Mouse (Mus musculus) embryonic facial prominence, embryonic 13.5 days (tissue): ENCODE measurements around the gene Nfatc3. TPM values are rescaled to one million over a fixed set of nuclear protein-coding genes. Genes with fewer than 3 reads are reported as not detected.

Experiments
- ATAC-seq: fragments of 200-750 bp; cut with Nextera tagmentation; 2 replicates; pipeline ENCODE4 v1.8.0; 2017; ENCODE audit warnings: low read depth; ENCODE audit not compliant: insufficient number of reproducible peaks, insufficient read depth, low FRiP score, low TSS enrichment
- H3K27ac ChIP-seq: fragments of 300-500 bp; sonication (generic); 2 replicates; pipeline ENCODE4 v1.5.1; 2015; ENCODE audit warnings: moderate library complexity, mild to moderate bottlenecking, inconsistent platforms
- H3K27me3 ChIP-seq: fragments of 300-500 bp; sonication (generic); 2 replicates; pipeline ENCODE4 v1.6.1; 2015; ENCODE audit warnings: mild to moderate bottlenecking, inconsistent platforms
- H3K36me3 ChIP-seq: fragments of 300-500 bp; sonication (generic); 2 replicates; pipeline ENCODE4 v1.6.1; 2015; ENCODE audit warnings: mild to moderate bottlenecking, inconsistent platforms
- H3K4me1 ChIP-seq: fragments of 300-500 bp; sonication (generic); 2 replicates; pipeline ENCODE4 v1.6.1; 2015; ENCODE audit warnings: inconsistent platforms
- H3K4me2 ChIP-seq: fragments of 300-500 bp; sonication (generic); 2 replicates; pipeline ENCODE4 v1.6.1; 2015; ENCODE audit warnings: moderate library complexity, mild to moderate bottlenecking, inconsistent platforms
- H3K4me3 ChIP-seq: fragments of 300-500 bp; sonication (generic); 2 replicates; pipeline ENCODE4 v1.5.1; 2015; ENCODE audit warnings: mild to moderate bottlenecking, inconsistent platforms
- H3K9ac ChIP-seq: fragments of 300-500 bp; sonication (generic); 2 replicates; pipeline ENCODE4 v1.6.1; 2015; ENCODE audit warnings: mild to moderate bottlenecking, inconsistent platforms
- H3K9me3 ChIP-seq: fragments of 300-500 bp; sonication (generic); 2 replicates; pipeline ENCODE4 v1.6.1; 2016; ENCODE audit warnings: inconsistent platforms
- WGBS: fragments of 180-500 bp; shearing (Covaris S2); methylation state at CpG from one replicate; pipeline ENCODE4 v1.1.7; 2015; ENCODE audit warnings: mixed read lengths; 5-methylcytosine and 5-hydroxymethylcytosine counted together
- polyA plus RNA-seq: library from polyadenylated mRNA; unstranded; fragments of >200 nt; fragmentation: Nextera tagmentation; extraction: Ambion mirVana; gene quantifications from 2 replicates; pipeline ENCODE4 v1.2.1, GENCODE M21; 2015

Gene Nfatc3
- polyA plus RNA-seq, 1 experiment from 2014 or later: 10.1 TPM

- peak within 1 kb of the TSS; percentile 77 for H3K4me2 ChIP-seq
- WGBS: 2% methylated on average over 38 of the region's 38 CpGs
- peak within 1 kb of the TSS; percentile 81 for H3K9ac ChIP-seq
- H3K4me1 ChIP-seq: peaks cover 16% of the 10 kb centered on the region
- no peaks in the 10 kb centered on the region for H3K9me3 ChIP-seq
- peaks cover 10% of the 10 kb centered on the region for H3K36me3 ChIP-seq
- H3K4me3 ChIP-seq: peak within 1 kb of the TSS; percentile 79
- peak; percentile 92 for ATAC-seq
- peak within 1 kb of the TSS; percentile 48; the same call in 1 of the 2 replicates for H3K27ac ChIP-seq
- H3K27me3 ChIP-seq: no peaks in the 10 kb centered on the region
Observed at GRCm38 (mm10) chr8:106149801-106150652, 91.4 kb downstream of the Nfatc3 start, which contains the start of gene Pla2g15. Gene Pla2g15 (plus strand): TSS chr8:106150399.

- Histone ChIP-seq H3K9me3 (no peaks in the 10 kb centered on the region), H3K4me2 (peak overlapping the region; percentile 77), H3K9ac (peak overlapping the region; percentile 81), H3K4me3 (peak overlapping the region; percentile 79), H3K27me3 (no peaks in the 10 kb centered on the region), H3K27ac (0 out of 2 replicates have a peak overlapping the region, but pooled peaks have one; percentile 48), H3K36me3 (peaks cover 14% of the 10 kb centered on the region), H3K4me1 (peaks cover 16% of the 10 kb centered on the region)
- no peak for ATAC-seq
- 14% methylated on average over 8 of the region's 8 CpGs for WGBS
Observed at GRCm38 (mm10) chr8:106150653-106151000, 92.0 kb downstream of the Nfatc3 start.

GRCm38 (mm10) chr8:106151041-106151440, 92.4 kb downstream of the Nfatc3 start:
- peak overlapping the region; percentile 79 for H3K4me3 ChIP-seq
- WGBS: 78% methylated on average over 9 of the region's 9 CpGs

GRCm38 (mm10) chr8:106152876-106153275, 94.2 kb downstream of the Nfatc3 start:
- no peak for ATAC-seq
- WGBS: 72% methylated on average over 4 of the region's 4 CpGs
- no peak overlapping the region for H3K4me3 ChIP-seq

More at GRCm38 (mm10) chr8:106151041-106151440, 92.4 kb downstream of the Nfatc3 start:
- peaks cover 17% of the 10 kb centered on the region for H3K36me3 ChIP-seq
- H3K9me3 ChIP-seq: no peaks in the 10 kb centered on the region
- H3K4me2 ChIP-seq: peak overlapping the region; percentile 77
- peak overlapping the region; percentile 81 for H3K9ac ChIP-seq
- H3K27me3 ChIP-seq: no peaks in the 10 kb centered on the region
- H3K4me1 ChIP-seq: peaks cover 16% of the 10 kb centered on the region
- ATAC-seq: no peak
- H3K27ac ChIP-seq: 0 out of 2 replicates have a peak overlapping the region, but pooled peaks have one; percentile 48

GRCm38 (mm10) chr8:106157419-106157818, 98.8 kb downstream of the Nfatc3 start:
- 95% methylated on average over 1 of the region's 1 CpGs for WGBS
- H3K9me3 ChIP-seq: no peaks in the 10 kb centered on the region
- ATAC-seq: no peak
- H3K36me3 ChIP-seq: peaks cover 71% of the 10 kb centered on the region
- H3K9ac ChIP-seq: no peak overlapping the region
- H3K27me3 ChIP-seq: no peaks in the 10 kb centered on the region
- H3K27ac ChIP-seq: no peak overlapping the region
- H3K4me1 ChIP-seq: no peaks in the 10 kb centered on the region
- no peak overlapping the region for H3K4me3 ChIP-seq
- no peak overlapping the region for H3K4me2 ChIP-seq

More at GRCm38 (mm10) chr8:106152876-106153275, 94.2 kb downstream of the Nfatc3 start:
- peaks cover 16% of the 10 kb centered on the region for H3K4me1 ChIP-seq
- no peak overlapping the region for H3K4me2 ChIP-seq
- H3K27ac ChIP-seq: no peak overlapping the region
- no peaks in the 10 kb centered on the region for H3K9me3 ChIP-seq
- H3K36me3 ChIP-seq: peaks cover 29% of the 10 kb centered on the region
- no peaks in the 10 kb centered on the region for H3K27me3 ChIP-seq
- no peak overlapping the region for H3K9ac ChIP-seq

- Histone ChIP-seq H3K4me2 (no peak overlapping the region), H3K27me3 (no peaks in the 10 kb centered on the region), H3K27ac (no peak overlapping the region), H3K4me1 (no peaks in the 10 kb centered on the region), H3K4me3 (no peak overlapping the region), H3K9ac (no peak overlapping the region), H3K9me3 (no peaks in the 10 kb centered on the region), H3K36me3 (peaks cover 79% of the 10 kb centered on the region)
- no peak for ATAC-seq
- 84% methylated on average over 10 of the region's 10 CpGs for WGBS
Observed at GRCm38 (mm10) chr8:106158381-106158780, 99.7 kb downstream of the Nfatc3 start.

GRCm38 (mm10) chr8:106159876-106160275, 101.2 kb downstream of the Nfatc3 start:
- Histone ChIP-seq H3K36me3 (peaks cover 85% of the 10 kb centered on the region), H3K9ac (no peak overlapping the region), H3K27ac (no peak overlapping the region), H3K4me3 (no peak overlapping the region), H3K27me3 (no peaks in the 10 kb centered on the region), H3K4me2 (no peak overlapping the region), H3K4me1 (no peaks in the 10 kb centered on the region), H3K9me3 (no peaks in the 10 kb centered on the region)
- WGBS: 81% methylated on average over 6 of the region's 6 CpGs
- ATAC-seq: no peak

GRCm38 (mm10) chr8:106163251-106163650, 104.6 kb downstream of the Nfatc3 start:
- 91% methylated on average over 9 of the region's 9 CpGs for WGBS
- Histone ChIP-seq H3K4me1 (peaks cover 3% of the 10 kb centered on the region; the same call in 1 of the 2 replicates), H3K27ac (no peak overlapping the region), H3K9ac (no peak overlapping the region), H3K9me3 (no peaks in the 10 kb centered on the region), H3K27me3 (no peaks in the 10 kb centered on the region), H3K4me2 (no peak overlapping the region), H3K4me3 (no peak overlapping the region), H3K36me3 (peaks cover 61% of the 10 kb centered on the region)
- ATAC-seq: no peak

GRCm38 (mm10) chr8:106165460-106165859, 106.8 kb downstream of the Nfatc3 start:
- 54% methylated on average over 4 of the region's 4 CpGs for WGBS
- no peak overlapping the region for H3K4me3 ChIP-seq
- H3K4me1 ChIP-seq: peaks cover 13% of the 10 kb centered on the region
- no peak for ATAC-seq
- H3K9me3 ChIP-seq: no peaks in the 10 kb centered on the region
- no peak overlapping the region for H3K4me2 ChIP-seq
- H3K9ac ChIP-seq: no peak overlapping the region
- H3K36me3 ChIP-seq: peaks cover 42% of the 10 kb centered on the region
- H3K27ac ChIP-seq: no peak overlapping the region
- H3K27me3 ChIP-seq: no peaks in the 10 kb centered on the region

- under 1% methylated on average over 58 of the region's 59 CpGs for WGBS
- ATAC-seq: peak; percentile 79
- peak within 1 kb of the TSS; percentile 93 for H3K27ac ChIP-seq
- H3K27me3 ChIP-seq: no peaks in the 10 kb centered on the region
- H3K36me3 ChIP-seq: peaks cover 12% of the 10 kb centered on the region
- H3K4me3 ChIP-seq: peak within 1 kb of the TSS; percentile 84
- H3K9me3 ChIP-seq: no peaks in the 10 kb centered on the region
- peaks cover 13% of the 10 kb centered on the region for H3K4me1 ChIP-seq
- peak within 1 kb of the TSS; percentile 90 for H3K9ac ChIP-seq
- H3K4me2 ChIP-seq: peak within 1 kb of the TSS; percentile 84
Observed at GRCm38 (mm10) chr8:106168356-106169016, 109.8 kb downstream of the Nfatc3 start, which contains the start of gene Slc7a6. Gene Slc7a6 (plus strand): TSS chr8:106168857.

GRCm38 (mm10) chr8:106169017-106169933, 110.6 kb downstream of the Nfatc3 start:
- peak overlapping the region; percentile 84 for H3K4me2 ChIP-seq
- peak overlapping the region; percentile 93 for H3K27ac ChIP-seq
- peaks cover 13% of the 10 kb centered on the region for H3K4me1 ChIP-seq
- H3K9ac ChIP-seq: peak overlapping the region; percentile 90
- peak overlapping the region; percentile 84 for H3K4me3 ChIP-seq
- WGBS: 2% methylated on average over 54 of the region's 54 CpGs
- peaks cover 4% of the 10 kb centered on the region for H3K36me3 ChIP-seq
- no peaks in the 10 kb centered on the region for H3K9me3 ChIP-seq
- ATAC-seq: peak; percentile 53
- H3K27me3 ChIP-seq: no peaks in the 10 kb centered on the region
